Mouse (Mus musculus) natural killer cell, adult 2 months (primary cell): ENCODE data around the gene Trmt1l.
A peak's percentile ranks its signal among the peaks of the same experiment; 100 is the strongest.

Experiments
- DNase-seq, 2 experiments: peaks; one replicate each; pipeline ENCODE4 v3.0.0; 2022; ENCODE audit warnings: low spot score in 2 of 2

Trmt1l gene

DNA sequence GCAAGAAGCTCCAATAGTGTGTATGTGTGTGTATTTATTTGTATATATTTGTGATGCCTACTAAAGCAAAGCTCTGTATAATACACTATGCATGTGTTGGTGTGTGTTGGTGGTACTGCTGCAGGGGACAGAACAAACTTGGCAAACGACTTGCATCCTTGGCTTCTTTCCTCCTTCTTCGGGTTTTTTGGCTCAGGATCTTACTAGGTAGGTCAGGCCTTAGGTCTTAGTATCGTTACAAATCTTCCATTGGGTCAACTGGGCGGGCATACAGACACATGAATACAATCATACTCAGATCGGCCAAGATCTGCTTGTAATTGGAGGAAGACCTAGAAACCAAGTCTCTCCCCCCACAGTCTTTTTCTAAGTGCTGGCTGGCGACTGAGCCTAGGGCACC is 66.4 kb downstream of the Trmt1l start:
- DNase-seq: no peak

DNA sequence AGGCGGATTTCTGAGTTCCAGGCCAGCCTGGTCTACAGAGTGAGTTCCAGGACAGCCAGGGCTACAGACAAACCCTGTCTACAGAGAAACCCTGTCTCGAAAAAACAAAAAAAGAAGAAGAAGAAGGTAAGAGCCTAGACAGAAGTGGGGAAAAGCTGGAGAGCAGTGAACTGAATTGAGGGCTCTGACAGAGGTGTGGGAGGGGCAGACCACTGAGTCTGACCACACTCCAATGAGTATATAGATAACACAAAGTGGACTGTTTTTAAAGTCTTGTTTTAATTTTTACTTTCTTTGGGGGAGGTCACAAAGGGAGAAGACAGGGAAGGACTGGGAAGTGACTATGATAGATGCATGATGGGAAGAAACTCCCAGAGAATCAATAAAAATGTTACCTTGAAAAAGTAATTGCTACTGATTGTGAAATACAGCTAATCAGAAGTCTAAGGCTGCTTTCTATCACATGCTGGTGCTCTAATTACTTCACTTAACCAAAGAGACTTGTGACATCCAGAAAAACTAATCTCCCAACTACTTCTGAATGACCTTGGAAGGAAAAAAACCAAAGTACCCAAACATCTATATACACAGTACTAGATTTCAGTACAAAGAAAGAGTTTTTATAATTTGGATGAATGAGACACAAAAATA is 67.4 kb downstream of the Trmt1l start:
- no peak for DNase-seq

DNA sequence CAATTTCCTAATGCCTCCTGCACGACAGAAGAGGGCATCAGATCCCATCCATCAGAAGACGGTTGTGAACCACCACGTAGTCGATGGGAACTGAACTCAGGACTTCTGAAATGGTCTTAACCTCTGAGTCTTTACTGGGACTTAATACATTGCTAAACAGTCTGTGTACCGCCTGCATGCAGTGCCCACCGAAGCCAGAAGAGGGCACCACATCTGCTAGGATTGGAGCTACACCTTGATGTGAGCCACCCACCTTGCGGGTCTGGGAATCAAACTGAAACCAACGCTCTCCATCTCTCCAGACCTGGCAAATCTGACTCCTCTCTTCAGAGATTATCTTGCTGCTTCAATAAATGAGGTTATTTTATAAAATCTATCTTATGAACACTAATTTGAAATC is 68.7 kb downstream of the Trmt1l start:
- peak; percentile 60 to 68 for DNase-seq

DNA sequence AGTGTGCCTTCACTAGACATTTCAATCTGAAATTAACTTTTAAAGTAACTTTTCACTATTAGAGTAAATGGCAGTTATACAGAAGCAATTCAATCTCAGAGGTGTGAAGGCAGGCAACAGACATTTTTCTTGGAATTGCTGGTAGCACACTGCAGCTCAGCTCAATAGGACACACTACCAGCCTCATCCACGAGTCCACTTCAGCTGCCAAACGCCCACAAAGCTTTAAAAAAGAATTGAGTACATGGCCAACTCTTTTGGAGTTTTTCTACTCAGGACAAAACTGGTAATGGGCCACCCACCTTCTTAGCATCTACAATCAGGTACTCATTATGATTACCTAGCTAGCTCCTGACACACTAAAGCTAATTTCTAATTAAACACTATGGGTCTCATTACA is 69.6 kb downstream of the Trmt1l start:
- DNase-seq: no peak

DNA sequence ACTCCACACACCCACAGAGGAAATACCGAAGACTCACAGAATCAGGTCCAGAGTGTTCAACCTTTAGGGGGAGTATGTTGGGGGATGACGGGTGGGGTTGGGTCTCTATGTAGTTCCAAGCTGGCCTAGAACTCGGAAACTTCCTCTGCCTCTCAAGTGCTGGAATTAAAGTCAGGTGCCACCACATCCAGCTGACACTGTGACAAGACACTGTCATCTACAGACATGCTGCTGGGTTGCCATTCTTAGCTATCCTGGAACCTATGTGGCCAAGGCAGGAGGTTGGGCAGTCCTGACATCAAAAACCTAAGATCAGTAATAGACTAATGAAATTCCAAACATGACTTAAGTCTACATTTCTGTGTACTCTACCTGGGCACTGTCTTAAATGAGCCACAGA is 70.0 kb downstream of the Trmt1l start:
- no peak for DNase-seq

DNA sequence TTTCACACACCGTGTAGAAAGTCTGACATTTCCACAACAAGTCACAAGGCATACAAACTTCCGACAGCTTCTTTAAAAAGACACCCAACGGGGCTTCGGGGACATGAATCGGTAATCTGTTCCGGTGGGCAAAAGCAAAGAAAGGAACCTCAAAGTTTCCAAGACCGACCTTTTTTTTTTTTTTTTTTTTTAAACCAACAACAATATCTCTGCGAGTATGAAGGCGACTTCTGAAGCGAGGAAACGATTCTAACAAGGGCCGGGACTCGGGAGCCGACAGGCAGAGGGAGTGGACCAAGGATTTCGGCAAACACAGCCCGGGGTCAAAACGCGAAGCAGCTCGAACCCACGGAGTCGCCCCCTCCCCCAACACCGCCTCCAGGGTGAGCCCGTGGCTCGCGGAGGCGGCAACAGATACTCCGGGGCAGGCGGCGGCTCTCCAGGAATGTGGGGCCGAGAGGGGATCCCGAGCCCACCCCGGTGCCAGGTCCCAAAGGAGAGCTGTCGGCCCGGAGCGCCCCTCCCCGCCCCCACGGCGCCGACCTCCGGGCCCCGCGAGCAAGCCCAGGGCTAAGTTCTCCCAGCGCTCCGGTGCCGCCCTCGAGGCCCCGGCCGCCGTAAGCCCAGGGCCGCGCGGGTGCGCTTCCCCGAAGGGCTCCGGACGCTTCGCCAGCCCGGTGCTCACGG is 71.6 kb downstream of the Trmt1l start:
- DNase-seq: peak; percentile 25 to 35

DNA sequence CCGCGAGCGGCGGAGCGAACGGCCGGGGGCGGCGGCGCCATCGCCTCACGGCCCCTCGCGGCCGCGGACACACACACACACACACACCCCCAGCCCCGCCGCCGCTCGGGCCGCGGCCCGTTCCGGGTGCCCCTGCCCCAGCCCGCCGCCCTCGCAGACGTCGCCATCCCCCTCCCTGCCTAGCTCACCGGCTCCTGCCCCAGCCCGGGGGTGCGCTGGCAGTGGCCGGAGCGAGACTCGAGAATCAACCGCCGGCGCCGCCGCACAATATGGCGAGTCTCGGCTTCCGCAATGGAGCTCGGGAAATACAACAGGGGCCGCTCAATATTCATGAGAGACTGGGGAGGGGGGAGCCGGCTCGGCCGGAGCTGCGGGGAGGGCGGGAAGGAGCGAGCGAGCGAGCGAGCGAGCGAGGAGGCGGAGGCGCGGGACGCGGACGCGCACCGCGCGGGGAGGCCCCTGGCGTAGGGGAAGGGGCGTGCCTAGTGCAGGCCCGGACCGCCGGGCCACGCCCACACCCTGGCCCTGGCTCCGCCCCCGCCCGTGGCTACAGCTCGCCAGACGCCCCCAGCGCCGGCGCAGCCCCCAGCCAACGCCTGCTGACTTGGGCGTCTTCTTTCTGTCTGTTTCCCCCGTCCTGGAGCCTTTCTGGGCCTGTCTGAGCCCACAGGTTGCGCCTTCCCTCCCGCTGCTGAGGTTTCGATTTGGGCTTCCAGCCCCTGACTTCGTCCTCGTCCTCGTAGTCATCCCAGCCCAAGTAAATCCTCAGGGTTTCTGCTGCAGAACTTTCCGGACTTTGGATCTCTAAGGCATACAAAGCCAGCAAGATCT is 72.4 kb downstream of the Trmt1l start, which contains the start of gene Rnf2:
Rnf2 (minus strand) TSS at position 425 of the 831 bp plus-strand sequence.
- DNase-seq: peak; percentile 85 to 90
